Mouse (Mus musculus): ENCODE results near the gene Ccp110. TPM values are rescaled to one million over a fixed set of nuclear protein-coding genes. Genes with fewer than 3 reads are reported as not detected.

The Ccp110 gene
- polyA plus RNA-seq, 1 experiment, result 0.41 TPM

- 37% methylated on average over 6 of the region's 6 CpGs for WGBS
- Histone ChIP-seq H3K27me3 (ENCODE audit: control insufficient read depth, insufficient read depth, low read length) (peaks cover 4% of the 10 kb centered on the region; the same call in 1 of the 2 replicates), H3K4me3 (ENCODE audit: low read depth, low read length) (no peak overlapping the region), H3K36me3 (ENCODE audit: control insufficient read depth, insufficient read depth, low read length) (peaks cover 2% of the 10 kb centered on the region; the same call in 1 of the 2 replicates), H3K4me1 (ENCODE audit: control insufficient read depth, insufficient read depth, insufficient read length, low read length) (peaks cover 14% of the 10 kb centered on the region), H3K27ac (ENCODE audit: insufficient read depth, low read depth, low read length) (peak overlapping the region; percentile 89)
- TF ChIP-seq POLR2A (IDR thresholded peaks at IDR 0.05; ENCODE audit: low read depth, low read length) (no peak), CTCF (IDR thresholded peaks at IDR 0.05; ENCODE audit: extremely low read depth, insufficient read length, insufficient replicate concordance, low read depth, low read length) (no peak)
Measured at GRCm38 (mm10) chr7:118706051-118706450, 6.3 kb upstream of the Ccp110 start.

- TF ChIP-seq POLR2A (IDR thresholded peaks at IDR 0.05; ENCODE audit: low read depth, low read length) (no peak), CTCF (IDR thresholded peaks at IDR 0.05; ENCODE audit: extremely low read depth, insufficient read length, insufficient replicate concordance, low read depth, low read length) (no peak)
- peak overlapping the region; percentile 89 for H3K27ac ChIP-seq (ENCODE audit: insufficient read depth, low read depth, low read length)
- H3K4me1 ChIP-seq (ENCODE audit: control insufficient read depth, insufficient read depth, insufficient read length, low read length), result peaks cover 14% of the 10 kb centered on the region
- no peak overlapping the region for H3K4me3 ChIP-seq (ENCODE audit: low read depth, low read length)
- peaks cover 2% of the 10 kb centered on the region; the same call in 1 of the 2 replicates for H3K36me3 ChIP-seq (ENCODE audit: control insufficient read depth, insufficient read depth, low read length)
- 79% methylated on average over 5 of the region's 5 CpGs for WGBS
- peaks cover 6% of the 10 kb centered on the region; the same call in 1 of the 2 replicates for H3K27me3 ChIP-seq (ENCODE audit: control insufficient read depth, insufficient read depth, low read length)
Measured at GRCm38 (mm10) chr7:118706488-118706887, 5.9 kb upstream of the Ccp110 start.

GRCm38 (mm10) chr7:118707216-118707615 lies 5.1 kb upstream of the Ccp110 start:
- Histone ChIP-seq H3K4me3 (ENCODE audit: low read depth, low read length) (no peak overlapping the region), H3K36me3 (ENCODE audit: control insufficient read depth, insufficient read depth, low read length) (no peaks in the 10 kb centered on the region), H3K27me3 (ENCODE audit: control insufficient read depth, insufficient read depth, low read length) (peaks cover 6% of the 10 kb centered on the region; the same call in 1 of the 2 replicates), H3K27ac (ENCODE audit: insufficient read depth, low read depth, low read length) (peak overlapping the region; percentile 57), H3K4me1 (ENCODE audit: control insufficient read depth, insufficient read depth, insufficient read length, low read length) (peaks cover 14% of the 10 kb centered on the region)
- TF ChIP-seq POLR2A (IDR thresholded peaks at IDR 0.05; ENCODE audit: low read depth, low read length) (no peak), CTCF (IDR thresholded peaks at IDR 0.05; ENCODE audit: extremely low read depth, insufficient read length, insufficient replicate concordance, low read depth, low read length) (no peak)
- WGBS, result 39% methylated on average over 2 of the region's 2 CpGs

- 28% methylated on average over 4 of the region's 4 CpGs for WGBS
- Histone ChIP-seq H3K4me1 (ENCODE audit: control insufficient read depth, insufficient read depth, insufficient read length, low read length) (peaks cover 15% of the 10 kb centered on the region), H3K36me3 (ENCODE audit: control insufficient read depth, insufficient read depth, low read length) (no peaks in the 10 kb centered on the region), H3K27ac (ENCODE audit: insufficient read depth, low read depth, low read length) (peak overlapping the region; percentile 57; the same call in 1 of the 2 replicates), H3K4me3 (ENCODE audit: low read depth, low read length) (no peak overlapping the region), H3K27me3 (ENCODE audit: control insufficient read depth, insufficient read depth, low read length) (peaks cover 6% of the 10 kb centered on the region; the same call in 1 of the 2 replicates)
- no peak for TF ChIP-seq CTCF (IDR thresholded peaks at IDR 0.05; ENCODE audit: extremely low read depth, insufficient read length, insufficient replicate concordance, low read depth, low read length)
- TF ChIP-seq POLR2A (IDR thresholded peaks at IDR 0.05; ENCODE audit: low read depth, low read length), result no peak
Measured at GRCm38 (mm10) chr7:118708002-118708401, 4.3 kb upstream of the Ccp110 start.

- no peak overlapping the region for H3K27ac ChIP-seq (ENCODE audit: insufficient read depth, low read depth, low read length)
- peaks cover 11% of the 10 kb centered on the region; the same call in 1 of the 2 replicates for H3K4me1 ChIP-seq (ENCODE audit: control insufficient read depth, insufficient read depth, insufficient read length, low read length)
- H3K27me3 ChIP-seq (ENCODE audit: control insufficient read depth, insufficient read depth, low read length), result peaks cover 6% of the 10 kb centered on the region; the same call in 1 of the 2 replicates
- TF ChIP-seq CTCF (IDR thresholded peaks at IDR 0.05; ENCODE audit: extremely low read depth, insufficient read length, insufficient replicate concordance, low read depth, low read length) (no peak), POLR2A (IDR thresholded peaks at IDR 0.05; ENCODE audit: low read depth, low read length) (no peak)
- H3K4me3 ChIP-seq (ENCODE audit: low read depth, low read length), result no peak overlapping the region
- H3K36me3 ChIP-seq (ENCODE audit: control insufficient read depth, insufficient read depth, low read length), result 0 out of 2 replicates have a peak, but pooled peaks cover 3% of the 10 kb centered on the region
- WGBS, result 85% methylated on average over 5 of the region's 5 CpGs
Measured at GRCm38 (mm10) chr7:118710776-118711175, 1.6 kb upstream of the Ccp110 start.

- 89% methylated on average over 1 of the region's 1 CpGs for WGBS
- Histone ChIP-seq H3K4me3 (ENCODE audit: low read depth, low read length) (no peak overlapping the region), H3K36me3 (ENCODE audit: control insufficient read depth, insufficient read depth, low read length) (peaks cover 4% of the 10 kb centered on the region), H3K27ac (ENCODE audit: insufficient read depth, low read depth, low read length) (no peak overlapping the region), H3K4me1 (ENCODE audit: control insufficient read depth, insufficient read depth, insufficient read length, low read length) (peaks cover 5% of the 10 kb centered on the region; the same call in 1 of the 2 replicates), H3K27me3 (ENCODE audit: control insufficient read depth, insufficient read depth, low read length) (peaks cover 6% of the 10 kb centered on the region; the same call in 1 of the 2 replicates)
- TF ChIP-seq POLR2A (IDR thresholded peaks at IDR 0.05; ENCODE audit: low read depth, low read length) (no peak), CTCF (IDR thresholded peaks at IDR 0.05; ENCODE audit: extremely low read depth, insufficient read length, insufficient replicate concordance, low read depth, low read length) (no peak)
Measured at GRCm38 (mm10) chr7:118714873-118715272, 2.5 kb downstream of the Ccp110 start.

GRCm38 (mm10) chr7:118718066-118718465 lies 5.7 kb downstream of the Ccp110 start:
- H3K36me3 ChIP-seq (ENCODE audit: control insufficient read depth, insufficient read depth, low read length), result peaks cover 8% of the 10 kb centered on the region
- TF ChIP-seq CTCF (IDR thresholded peaks at IDR 0.05; ENCODE audit: extremely low read depth, insufficient read length, insufficient replicate concordance, low read depth, low read length) (no peak), POLR2A (IDR thresholded peaks at IDR 0.05; ENCODE audit: low read depth, low read length) (no peak)
- no peaks in the 10 kb centered on the region for H3K27me3 ChIP-seq (ENCODE audit: control insufficient read depth, insufficient read depth, low read length)
- WGBS, result 96% methylated on average over 4 of the region's 4 CpGs
- H3K27ac ChIP-seq (ENCODE audit: insufficient read depth, low read depth, low read length), result no peak overlapping the region
- H3K4me3 ChIP-seq (ENCODE audit: low read depth, low read length), result no peak overlapping the region
- H3K4me1 ChIP-seq (ENCODE audit: control insufficient read depth, insufficient read depth, insufficient read length, low read length), result peaks cover 3% of the 10 kb centered on the region; the same call in 1 of the 2 replicates

All from small intestine, adult 2 months (tissue).